Mouse (Mus musculus) limb, embryonic 12.5 days (tissue): ENCODE data around the gene Gm12355. TPM values are rescaled to one million over a fixed set of nuclear protein-coding genes. Genes with fewer than 3 reads are reported as not detected.
"Not testable (repeated sequence)": the region's sequence is repeated elsewhere in the genome, so short reads cannot be mapped to it uniquely, and the experiment has no call there.

Source experiments
- ATAC-seq: fragments of 200-750 bp; cut with Nextera tagmentation; 2 replicates; pipeline ENCODE4 v1.8.0; 2017; ENCODE audit warnings: low read depth, moderate TSS enrichment; ENCODE audit not compliant: insufficient number of reproducible peaks, insufficient read depth, low FRiP score, low TSS enrichment
- H3K27ac ChIP-seq: fragments of 300-500 bp; sonication (generic); 2 replicates; pipeline ENCODE4 v1.5.1; 2016; ENCODE audit warnings: mild to moderate bottlenecking, moderate library complexity
- H3K27me3 ChIP-seq: fragments of 300-500 bp; sonication (generic); 2 replicates; pipeline ENCODE4 v1.6.1; 2016; ENCODE audit warnings: mild to moderate bottlenecking, moderate library complexity
- H3K36me3 ChIP-seq: fragments of 300-500 bp; sonication (generic); 2 replicates; pipeline ENCODE4 v1.6.1; 2016; ENCODE audit warnings: mild to moderate bottlenecking, moderate library complexity
- H3K4me1 ChIP-seq: fragments of 300-500 bp; sonication (generic); replicated peaks from 2 replicates; pipeline ENCODE4 v1.6.1; 2016
- H3K4me2 ChIP-seq: fragments of 300-500 bp; sonication (generic); 2 replicates; pipeline ENCODE4 v1.6.1; 2016; ENCODE audit warnings: mild to moderate bottlenecking, moderate library complexity
- H3K4me3 ChIP-seq: fragments of 300-500 bp; sonication (generic); replicated peaks from 2 replicates; pipeline ENCODE4 v1.5.1; 2016; ENCODE audit warnings: mild to moderate bottlenecking
- H3K9ac ChIP-seq: fragments of 300-500 bp; sonication (generic); replicated peaks from 2 replicates; pipeline ENCODE4 v1.6.1; 2016; ENCODE audit warnings: mild to moderate bottlenecking, moderate library complexity
- H3K9me3 ChIP-seq: fragments of 300-500 bp; sonication (generic); 2 replicates; pipeline ENCODE4 v1.6.1; 2016; ENCODE audit warnings: mild to moderate bottlenecking, moderate library complexity
- WGBS: fragments of 180-500 bp; shearing (Covaris S2); methylation state at CpG from one replicate; pipeline ENCODE4 v1.1.7; 2016; 5-methylcytosine and 5-hydroxymethylcytosine counted together
- polyA plus RNA-seq: library from polyadenylated mRNA; unstranded; fragments of >200 nt; fragmentation: Nextera tagmentation; extraction: Ambion mirVana; gene quantifications from 2 replicates; pipeline ENCODE4 v1.2.1, GENCODE M21; 2016

Gm12355 gene
- polyA plus RNA-seq, 1 experiment from 2014 or later, result 1.3 TPM

DNA sequence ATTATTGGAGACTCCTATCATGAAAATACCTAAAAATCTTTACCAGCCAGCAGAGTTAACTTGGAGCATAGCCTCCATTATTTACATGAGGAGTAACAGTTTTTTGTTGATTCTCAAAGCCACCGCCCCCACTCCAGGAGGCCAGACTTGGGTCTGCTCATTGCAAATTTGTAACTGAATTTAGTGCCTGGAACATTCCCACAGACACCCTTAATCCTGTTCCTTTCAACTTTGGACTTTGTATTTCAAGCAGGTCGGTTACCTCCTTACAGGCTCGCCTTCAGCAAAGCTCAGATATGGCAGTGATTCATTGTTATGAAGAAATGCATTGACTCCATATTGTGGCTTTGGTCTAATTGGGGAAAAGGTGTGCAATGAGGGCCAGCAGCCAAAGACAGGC is 19.3 kb upstream of the Gm12355 start:
- H3K4me3 ChIP-seq, result no peak overlapping the region
- no peak overlapping the region for H3K27ac ChIP-seq
- peaks cover 23% of the 10 kb centered on the region for H3K27me3 ChIP-seq
- H3K9ac ChIP-seq, result no peak overlapping the region
- H3K9me3 ChIP-seq, result no peaks in the 10 kb centered on the region
- no peak for ATAC-seq
- no peaks in the 10 kb centered on the region for H3K4me1 ChIP-seq
- 76% methylated on average over 3 of the region's 3 CpGs for WGBS
- H3K36me3 ChIP-seq, result no peaks in the 10 kb centered on the region
- no peak overlapping the region for H3K4me2 ChIP-seq

GRCm38 (mm10) chr11:98640091-98640490 is 14.6 kb upstream of the Gm12355 start:
- Histone ChIP-seq H3K27ac (no peak overlapping the region), H3K4me1 (no peaks in the 10 kb centered on the region), H3K4me3 (no peak overlapping the region), H3K4me2 (no peak overlapping the region), H3K9ac (no peak overlapping the region), H3K27me3 (no peaks in the 10 kb centered on the region; the same call in 1 of the 2 replicates), H3K9me3 (no peaks in the 10 kb centered on the region), H3K36me3 (no peaks in the 10 kb centered on the region)
- ATAC-seq, result no peak
- 53% methylated on average over 5 of the region's 5 CpGs for WGBS

DNA sequence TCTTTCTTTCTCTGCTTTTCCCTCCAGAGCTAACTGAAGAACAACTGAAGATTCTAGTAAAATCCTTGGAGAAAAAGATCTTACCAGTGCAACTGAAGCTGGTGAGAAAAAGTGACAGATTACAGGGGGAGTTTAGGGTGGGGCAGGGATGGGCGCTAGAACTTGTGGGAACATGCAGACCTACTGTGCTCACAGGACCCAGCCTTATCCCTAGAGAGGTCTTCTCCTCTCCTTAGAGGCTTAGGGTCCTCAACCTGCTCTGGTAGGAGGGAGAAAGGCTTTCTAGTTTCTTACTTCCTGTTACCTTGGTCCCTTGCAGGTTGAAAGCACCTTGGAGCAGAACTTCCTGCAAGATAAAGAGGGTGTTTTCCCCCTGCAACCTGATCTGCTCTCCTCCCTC is 12.0 kb upstream of the Gm12355 start:
- H3K36me3 ChIP-seq, result no peaks in the 10 kb centered on the region
- WGBS, result 79% methylated on average over 1 of the region's 1 CpGs

DNA sequence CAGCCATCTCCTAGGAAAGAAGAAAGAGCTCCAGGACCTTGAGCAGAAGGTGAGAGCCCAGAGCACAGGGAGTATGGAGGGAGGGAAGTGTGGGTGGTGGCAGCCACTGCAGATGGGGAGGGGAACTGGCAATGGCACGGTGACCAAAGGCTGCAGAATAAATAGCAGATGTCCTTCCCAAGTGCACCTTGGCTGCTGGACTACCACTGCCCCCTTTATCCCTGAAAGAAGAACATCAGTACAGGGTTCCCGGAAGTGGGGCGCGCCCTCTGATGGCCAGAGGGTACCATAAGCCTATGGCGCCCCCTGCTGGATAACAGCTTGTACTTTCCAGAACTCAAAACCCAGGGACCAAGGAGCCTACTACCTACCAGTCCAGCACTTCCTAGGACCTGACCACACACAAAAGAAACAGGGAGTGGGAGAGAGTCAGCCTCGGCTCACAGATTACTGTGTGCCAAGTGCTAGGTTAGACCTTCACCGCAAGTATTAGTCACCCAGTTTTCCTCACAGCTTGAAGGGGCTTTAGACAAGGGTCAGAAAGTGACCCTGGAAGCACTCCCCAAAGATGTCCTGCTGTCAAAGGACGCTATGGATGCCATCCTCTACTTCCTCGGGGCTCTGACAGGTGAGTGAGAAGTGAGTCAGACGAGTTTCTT is 10.0 kb upstream of the Gm12355 start:
- H3K36me3 ChIP-seq, H3K4me3 ChIP-seq, H3K4me2 ChIP-seq, H3K9me3 ChIP-seq, H3K27ac ChIP-seq, H3K4me1 ChIP-seq, ATAC-seq, H3K9ac ChIP-seq: not testable (repeated sequence)
- WGBS, result 31% methylated on average over 10 of the region's 10 CpGs
- peaks cover 10% of the 10 kb centered on the region; the same call in 1 of the 2 replicates for H3K27me3 ChIP-seq

More for the DNA sequence above, 12.0 kb upstream of the Gm12355 start:
- H3K27ac ChIP-seq, result no peak overlapping the region
- no peak for ATAC-seq
- no peak overlapping the region for H3K4me2 ChIP-seq
- H3K4me1 ChIP-seq, result no peaks in the 10 kb centered on the region
- H3K27me3 ChIP-seq, result peaks cover 4% of the 10 kb centered on the region; the same call in 1 of the 2 replicates
- no peaks in the 10 kb centered on the region for H3K9me3 ChIP-seq
- no peak overlapping the region for H3K4me3 ChIP-seq
- H3K9ac ChIP-seq, result no peak overlapping the region

DNA sequence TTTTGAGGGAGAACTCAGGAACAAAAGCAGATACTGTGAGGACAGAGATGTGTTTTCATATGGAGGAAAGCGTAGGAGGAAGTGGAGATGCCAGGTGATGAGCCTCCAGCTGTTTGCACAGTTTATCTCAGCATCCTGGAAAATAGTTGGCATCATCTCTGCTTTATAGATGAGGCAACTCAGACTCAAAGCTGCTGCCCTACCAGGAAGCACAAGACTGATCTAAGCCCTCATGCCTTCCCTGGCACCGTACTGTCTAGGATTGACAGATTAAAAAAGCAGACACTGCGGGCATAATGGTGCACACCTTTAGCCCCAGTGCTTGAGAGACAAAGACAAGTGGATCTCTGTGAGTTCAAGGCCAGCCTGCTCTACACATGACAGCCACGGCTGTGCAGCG is 5.2 kb upstream of the Gm12355 start:
- no peak overlapping the region for H3K9ac ChIP-seq
- no peaks in the 10 kb centered on the region for H3K36me3 ChIP-seq
- H3K27me3 ChIP-seq, result peaks cover 10% of the 10 kb centered on the region; the same call in 1 of the 2 replicates
- no peak overlapping the region for H3K4me2 ChIP-seq
- no peaks in the 10 kb centered on the region for H3K9me3 ChIP-seq
- H3K27ac ChIP-seq, result no peak overlapping the region
- no peaks in the 10 kb centered on the region for H3K4me1 ChIP-seq
- no peak overlapping the region for H3K4me3 ChIP-seq
- ATAC-seq, result no peak
- WGBS, result 90% methylated on average over 5 of the region's 5 CpGs

GRCm38 (mm10) chr11:98628706-98629105 is 3.2 kb upstream of the Gm12355 start:
- H3K27ac ChIP-seq, result no peak overlapping the region
- no peak overlapping the region for H3K4me2 ChIP-seq
- H3K9me3 ChIP-seq, result peaks cover 4% of the 10 kb centered on the region; the same call in 1 of the 2 replicates
- WGBS, result 97% methylated on average over 3 of the region's 3 CpGs
- no peak for ATAC-seq
- H3K4me1 ChIP-seq, result no peaks in the 10 kb centered on the region
- no peaks in the 10 kb centered on the region for H3K36me3 ChIP-seq
- no peak overlapping the region for H3K9ac ChIP-seq
- no peak overlapping the region for H3K4me3 ChIP-seq
- peaks cover 10% of the 10 kb centered on the region; the same call in 1 of the 2 replicates for H3K27me3 ChIP-seq

GRCm38 (mm10) chr11:98624381-98624780 is 1.1 kb downstream of the Gm12355 start:
- not testable (repeated sequence) for ATAC-seq, H3K4me2 ChIP-seq, H3K36me3 ChIP-seq, H3K9ac ChIP-seq, H3K4me1 ChIP-seq, H3K27me3 ChIP-seq, H3K4me3 ChIP-seq, H3K27ac ChIP-seq
- H3K9me3 ChIP-seq, result peaks cover 10% of the 10 kb centered on the region; the same call in 1 of the 2 replicates
- 85% methylated on average over 2 of the region's 2 CpGs for WGBS

DNA sequence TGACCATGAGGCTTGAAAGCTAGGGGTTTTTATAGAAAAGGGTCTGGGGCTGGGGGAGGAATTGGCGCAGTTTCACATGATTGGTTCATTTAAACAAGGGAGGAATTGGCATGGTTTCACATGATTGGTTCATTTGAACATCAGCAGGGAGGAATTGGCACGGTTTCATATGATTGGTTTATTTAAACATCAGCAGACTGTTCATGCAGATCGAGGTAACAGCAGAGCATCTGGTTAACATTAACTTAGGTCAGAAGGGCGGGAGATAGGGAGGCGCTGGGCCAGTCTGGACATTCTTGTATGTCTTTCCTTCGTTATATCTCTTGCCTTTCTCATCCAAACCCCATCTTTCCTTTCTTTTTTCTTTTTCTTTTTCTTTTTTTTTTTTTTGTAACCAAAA is 1.5 kb downstream of the Gm12355 start:
- H3K4me2 ChIP-seq, ATAC-seq, H3K36me3 ChIP-seq, H3K4me3 ChIP-seq, H3K4me1 ChIP-seq, H3K27me3 ChIP-seq, H3K9ac ChIP-seq, H3K27ac ChIP-seq: not testable (repeated sequence)
- WGBS, result 85% methylated on average over 6 of the region's 6 CpGs
- H3K9me3 ChIP-seq, result peaks cover 10% of the 10 kb centered on the region; the same call in 1 of the 2 replicates

DNA sequence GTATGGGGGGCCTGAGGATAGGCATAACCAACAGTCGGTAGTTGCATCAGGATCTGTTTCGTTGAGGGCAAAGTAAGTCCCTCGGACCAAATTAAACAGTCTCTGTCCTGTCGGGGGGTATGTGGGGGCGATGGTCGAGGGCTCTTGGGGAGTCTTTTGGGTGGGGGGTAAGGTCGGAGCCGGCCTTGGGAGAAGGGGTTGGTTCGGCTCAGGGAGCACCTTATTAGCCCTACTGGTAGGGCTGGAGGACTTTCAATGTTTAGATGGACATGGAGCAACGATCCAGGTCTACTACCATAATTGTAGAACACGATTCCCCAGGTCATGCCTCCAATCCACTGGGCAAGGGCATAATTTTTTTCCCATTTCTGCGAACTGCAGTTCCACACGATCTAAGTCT is 4.7 kb downstream of the Gm12355 start:
- Histone ChIP-seq H3K4me3 (no peak overlapping the region), H3K27ac (no peak overlapping the region)
- WGBS, result 95% methylated on average over 13 of the region's 13 CpGs

GRCm38 (mm10) chr11:98606763-98607162 is 18.7 kb downstream of the Gm12355 start:
- no peaks in the 10 kb centered on the region for H3K9me3 ChIP-seq
- H3K4me2 ChIP-seq, result no peak overlapping the region
- peaks cover 37% of the 10 kb centered on the region for H3K27me3 ChIP-seq
- peaks cover 9% of the 10 kb centered on the region for H3K4me1 ChIP-seq
- no peak for ATAC-seq
- H3K9ac ChIP-seq, result no peak overlapping the region
- no peak overlapping the region for H3K27ac ChIP-seq
- no peaks in the 10 kb centered on the region for H3K36me3 ChIP-seq
- 10% methylated on average over 3 of the region's 3 CpGs for WGBS
- no peak overlapping the region for H3K4me3 ChIP-seq

More for the DNA sequence above, 4.7 kb downstream of the Gm12355 start:
- no peaks in the 10 kb centered on the region for H3K36me3 ChIP-seq
- no peaks in the 10 kb centered on the region for H3K4me1 ChIP-seq
- no peak overlapping the region for H3K4me2 ChIP-seq
- ATAC-seq, result no peak
- no peak overlapping the region for H3K9ac ChIP-seq
- H3K9me3 ChIP-seq, result peaks cover 10% of the 10 kb centered on the region; the same call in 1 of the 2 replicates
- no peaks in the 10 kb centered on the region for H3K27me3 ChIP-seq

GRCm38 (mm10) chr11:98604911-98605310 is 20.6 kb downstream of the Gm12355 start:
- not testable (repeated sequence) for H3K4me3 ChIP-seq, H3K27ac ChIP-seq, H3K9me3 ChIP-seq, H3K9ac ChIP-seq, H3K4me2 ChIP-seq, H3K4me1 ChIP-seq, ATAC-seq, H3K36me3 ChIP-seq
- peaks cover 51% of the 10 kb centered on the region for H3K27me3 ChIP-seq
- WGBS, result 69% methylated on average over 6 of the region's 6 CpGs

- H3K4me2 ChIP-seq, result no peak overlapping the region
- H3K27ac ChIP-seq, result no peak overlapping the region
- peaks cover 54% of the 10 kb centered on the region for H3K27me3 ChIP-seq
- no peak overlapping the region for H3K4me3 ChIP-seq
- WGBS, result 82% methylated on average over 2 of the region's 2 CpGs
- peaks cover 12% of the 10 kb centered on the region for H3K4me1 ChIP-seq
- no peak overlapping the region for H3K9ac ChIP-seq
- H3K9me3 ChIP-seq, result no peaks in the 10 kb centered on the region
- no peaks in the 10 kb centered on the region for H3K36me3 ChIP-seq
- ATAC-seq, result no peak
These were observed 21.5 kb downstream of the Gm12355 start for GRCm38 (mm10) chr11:98603953-98604352.
